Mouse (Mus musculus) intestine, postnatal 0 days (tissue): ENCODE measurements around the gene Zranb3. TPM values are rescaled to one million over a fixed set of nuclear protein-coding genes. Genes with fewer than 3 reads are reported as not detected.
"Not testable (repeated sequence)": the region's sequence is repeated elsewhere in the genome, so short reads cannot be mapped to it uniquely, and the experiment has no call there.

ENCODE experiments used
- ATAC-seq: fragments of 200-750 bp; cut with Nextera tagmentation; 2 replicates; pipeline ENCODE4 v1.8.0; 2017; ENCODE audit warnings: mild to moderate bottlenecking, moderate TSS enrichment, moderate library complexity
- H3K27ac ChIP-seq: fragments of 300-500 bp; sonication (generic); 2 replicates; pipeline ENCODE4 v1.5.1; 2014; ENCODE audit warnings: mild to moderate bottlenecking, low read depth, low read length, moderate library complexity
- H3K27me3 ChIP-seq: fragments of 300-500 bp; sonication (generic); replicated peaks from 2 replicates; pipeline ENCODE4 v1.6.1; 2014; ENCODE audit warnings: low read length, mixed read lengths; ENCODE audit not compliant: control insufficient read depth, insufficient read depth
- H3K36me3 ChIP-seq: fragments of 300-500 bp; sonication (generic); 2 replicates; pipeline ENCODE4 v1.6.1; 2014; ENCODE audit warnings: mild to moderate bottlenecking, moderate library complexity; ENCODE audit not compliant: control insufficient read depth, insufficient read depth
- H3K4me1 ChIP-seq: fragments of 300-500 bp; sonication (generic); replicated peaks from 2 replicates; pipeline ENCODE4 v1.6.1; 2014; ENCODE audit warnings: antibody characterized with exemption, low read length, mixed read lengths; ENCODE audit not compliant: control insufficient read depth, insufficient read depth
- H3K4me2 ChIP-seq: fragments of 300-500 bp; sonication (generic); replicated peaks from 2 replicates; pipeline ENCODE4 v1.6.1; 2014; ENCODE audit warnings: low read depth, mild to moderate bottlenecking, moderate library complexity
- H3K4me3 ChIP-seq: fragments of 300-500 bp; sonication (generic); 2 replicates; pipeline ENCODE4 v1.5.1; 2014; ENCODE audit warnings: low read depth, low read length
- H3K9ac ChIP-seq: fragments of 300-500 bp; sonication (generic); 2 replicates; pipeline ENCODE4 v1.6.1; 2014; ENCODE audit warnings: mild to moderate bottlenecking, low read depth, low read length
- H3K9me3 ChIP-seq: fragments of 300-500 bp; sonication (generic); 2 replicates; pipeline ENCODE4 v1.6.1; 2016; ENCODE audit warnings: mixed run types; ENCODE audit not compliant: control insufficient read depth
- CTCF ChIP-seq: sonication (generic); IDR thresholded peaks from 2 replicates; pipeline ENCODE4 v1.5.1; 2016; ENCODE audit warnings: low read depth, mild to moderate bottlenecking, control low read depth, antibody characterized with exemption, moderate library complexity
- WGBS: fragments of 180-500 bp; shearing (Covaris S2); extraction: QIAGEN DNeasy Blood & Tissue Kit; methylation state at CpG from one replicate; pipeline ENCODE4 v1.1.7; 2014; 5-methylcytosine and 5-hydroxymethylcytosine counted together
- polyA plus RNA-seq: library from polyadenylated mRNA; unstranded; fragments of >200 nt; fragmentation: Nextera tagmentation; extraction: Ambion mirVana; gene quantifications from 2 replicates; pipeline ENCODE4 v1.2.1, GENCODE M21; 2015

The Zranb3 gene
- polyA plus RNA-seq, 1 experiment from 2014 or later, result 1.4 TPM

- Histone ChIP-seq H3K4me2 (no peak overlapping the region), H3K27me3 (no peaks in the 10 kb centered on the region), H3K4me1 (no peaks in the 10 kb centered on the region), H3K9me3 (no peaks in the 10 kb centered on the region), H3K9ac (no peak overlapping the region), H3K27ac (no peak overlapping the region), H3K36me3 (no peaks in the 10 kb centered on the region), H3K4me3 (no peak overlapping the region)
- WGBS, result 68% methylated on average over 2 of the region's 2 CpGs
- TF ChIP-seq CTCF, result no peak
- no peak for ATAC-seq
Observed at GRCm38 (mm10) chr1:128020001-128020770, 82.7 kb downstream of the Zranb3 start.

- ATAC-seq, result no peak
Observed at GRCm38 (mm10) chr1:128016035-128016492, 86.8 kb downstream of the Zranb3 start.

GRCm38 (mm10) chr1:128013698-128014386 is 89.0 kb downstream of the Zranb3 start:
- H3K36me3 ChIP-seq, result no peaks in the 10 kb centered on the region
- no peaks in the 10 kb centered on the region for H3K27me3 ChIP-seq
- H3K4me1 ChIP-seq, result no peaks in the 10 kb centered on the region
- ATAC-seq, result no peak
- H3K27ac ChIP-seq, result no peak overlapping the region
- H3K4me2 ChIP-seq, result no peak overlapping the region
- TF ChIP-seq CTCF, result no peak
- H3K4me3 ChIP-seq, result no peak overlapping the region
- no peak overlapping the region for H3K9ac ChIP-seq
- H3K9me3 ChIP-seq, result no peaks in the 10 kb centered on the region
- 69% methylated on average over 4 of the region's 4 CpGs for WGBS

More at GRCm38 (mm10) chr1:128016035-128016492, 86.8 kb downstream of the Zranb3 start:
- Histone ChIP-seq H3K9me3 (no peaks in the 10 kb centered on the region), H3K4me1 (no peaks in the 10 kb centered on the region), H3K27ac (no peak overlapping the region), H3K36me3 (no peaks in the 10 kb centered on the region), H3K4me2 (no peak overlapping the region), H3K27me3 (no peaks in the 10 kb centered on the region), H3K4me3 (no peak overlapping the region), H3K9ac (no peak overlapping the region)
- no peak for TF ChIP-seq CTCF
- 75% methylated on average over 6 of the region's 6 CpGs for WGBS

- Histone ChIP-seq H3K4me3 (no peak overlapping the region), H3K27me3 (no peaks in the 10 kb centered on the region), H3K9ac (no peak overlapping the region), H3K4me2 (no peak overlapping the region), H3K36me3 (no peaks in the 10 kb centered on the region), H3K9me3 (no peaks in the 10 kb centered on the region), H3K27ac (no peak overlapping the region), H3K4me1 (no peaks in the 10 kb centered on the region)
- ATAC-seq, result no peak
- WGBS, result 89% methylated on average over 2 of the region's 2 CpGs
- no peak for TF ChIP-seq CTCF
Observed at GRCm38 (mm10) chr1:128009751-128010150, 93.1 kb downstream of the Zranb3 start.

GRCm38 (mm10) chr1:128006042-128006600 is 96.7 kb downstream of the Zranb3 start:
- ATAC-seq, H3K4me2 ChIP-seq, H3K27ac ChIP-seq, H3K4me1 ChIP-seq, H3K9me3 ChIP-seq, H3K27me3 ChIP-seq, H3K4me3 ChIP-seq, H3K9ac ChIP-seq, H3K36me3 ChIP-seq: not testable (repeated sequence)
- WGBS, result 87% methylated on average over 11 of the region's 11 CpGs

GRCm38 (mm10) chr1:128004371-128004720 is 98.5 kb downstream of the Zranb3 start:
- Histone ChIP-seq H3K27ac (no peak overlapping the region), H3K9ac (no peak overlapping the region), H3K4me1 (no peaks in the 10 kb centered on the region), H3K36me3 (no peaks in the 10 kb centered on the region), H3K4me3 (no peak overlapping the region), H3K27me3 (no peaks in the 10 kb centered on the region), H3K4me2 (no peak overlapping the region), H3K9me3 (no peaks in the 10 kb centered on the region)
- 71% methylated on average over 2 of the region's 2 CpGs for WGBS
- no peak for TF ChIP-seq CTCF
- ATAC-seq, result no peak
